Mouse (Mus musculus) forebrain, embryonic 16.5 days (tissue): Measurements from ENCODE around the gene Hdac7. TPM values are rescaled to one million over a fixed set of nuclear protein-coding genes. Genes with fewer than 3 reads are reported as not detected.

Experiments used
- ATAC-seq: fragments of 200-750 bp; cut with Nextera tagmentation; 2 replicates; pipeline ENCODE4 v1.8.0; 2017; ENCODE audit warnings: mild to moderate bottlenecking, moderate library complexity
- H3K27ac ChIP-seq: fragments of 300-500 bp; sonication (generic); 2 replicates; pipeline ENCODE4 v1.5.1; 2014; ENCODE audit warnings: low read length, control low read depth
- H3K27me3 ChIP-seq: fragments of 300-500 bp; sonication (generic); replicated peaks from 2 replicates; pipeline ENCODE4 v1.6.1; 2014; ENCODE audit warnings: low read length; ENCODE audit not compliant: control insufficient read depth, insufficient read depth
- H3K36me3 ChIP-seq: fragments of 300-500 bp; sonication (generic); 2 replicates; pipeline ENCODE4 v1.6.1; 2014; ENCODE audit not compliant: control insufficient read depth, insufficient read depth
- H3K4me1 ChIP-seq: fragments of 300-500 bp; sonication (generic); replicated peaks from 2 replicates; pipeline ENCODE4 v1.6.1; 2014; ENCODE audit warnings: low read length; ENCODE audit not compliant: control insufficient read depth, insufficient read depth
- H3K4me2 ChIP-seq: fragments of 300-500 bp; sonication (generic); 2 replicates; pipeline ENCODE4 v1.6.1; 2014; ENCODE audit warnings: mild to moderate bottlenecking, low read length, control low read depth
- H3K4me3 ChIP-seq: fragments of 300-500 bp; sonication (generic); replicated peaks from 2 replicates; pipeline ENCODE4 v1.5.1; 2014; ENCODE audit warnings: mild to moderate bottlenecking, low read length, control low read depth
- H3K9ac ChIP-seq: fragments of 300-500 bp; sonication (generic); replicated peaks from 2 replicates; pipeline ENCODE4 v1.6.1; 2014; ENCODE audit warnings: low read depth, low read length, control low read depth
- H3K9me3 ChIP-seq: fragments of 300-500 bp; sonication (generic); 2 replicates; pipeline ENCODE4 v1.6.1; 2016; ENCODE audit warnings: low read length; ENCODE audit not compliant: control insufficient read depth
- WGBS: fragments of 180-500 bp; shearing (Covaris S2); extraction: QIAGEN DNeasy Blood & Tissue Kit; methylation state at CpG from one replicate; pipeline ENCODE4 v1.1.7; 2014; 5-methylcytosine and 5-hydroxymethylcytosine counted together
- polyA plus RNA-seq: library from polyadenylated mRNA; unstranded; fragments of >200 nt; fragmentation: Nextera tagmentation; extraction: Ambion mirVana; gene quantifications from 2 replicates; pipeline ENCODE4 v1.2.1, GENCODE M21; 2015

Gene Hdac7
- polyA plus RNA-seq, 1 experiment from 2014 or later: 31.1 TPM

DNA sequence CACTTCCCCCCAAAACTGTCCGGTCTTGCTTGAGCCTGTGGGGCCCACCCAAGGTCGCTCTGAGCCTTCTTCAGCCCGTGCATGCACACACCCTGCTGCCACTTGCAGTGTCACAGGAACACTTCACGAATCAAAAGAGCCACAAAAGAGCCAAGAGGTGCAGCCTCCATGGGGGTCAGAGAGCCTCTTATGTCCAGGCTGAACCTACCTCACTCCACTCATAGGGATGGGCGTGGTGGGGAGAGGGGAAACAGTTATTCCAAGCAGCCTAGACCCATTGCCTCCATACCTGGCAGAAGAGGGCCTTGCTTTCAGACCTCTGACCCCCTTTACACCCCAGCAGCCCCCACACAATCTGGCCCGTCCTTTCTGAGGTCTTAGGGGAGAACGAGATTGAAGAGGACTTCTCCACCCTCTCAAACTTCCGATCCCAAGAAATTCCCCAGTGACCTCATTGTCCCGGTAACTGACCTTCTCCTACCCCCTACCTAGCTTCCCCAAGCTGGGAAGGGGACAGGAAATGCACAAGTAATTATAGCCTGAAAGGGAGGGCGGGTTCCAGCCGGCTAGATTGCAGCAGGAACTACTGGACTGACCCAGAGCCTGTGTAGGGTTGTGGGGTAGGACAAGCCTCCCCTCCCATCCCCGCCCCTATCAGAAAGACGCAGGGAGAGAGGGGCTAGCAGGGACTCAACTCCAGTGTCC, 79.1 kb downstream of the Hdac7 start:
- 48% methylated on average over 13 of the region's 13 CpGs for WGBS
- Histone ChIP-seq H3K27me3 (0 out of 2 replicates have a peak, but pooled peaks cover 5% of the 10 kb centered on the region), H3K36me3 (no peaks in the 10 kb centered on the region), H3K4me1 (peaks cover 26% of the 10 kb centered on the region), H3K9ac (no peak overlapping the region), H3K9me3 (no peaks in the 10 kb centered on the region), H3K4me3 (peak overlapping the region; percentile 11; the same call in 1 of the 2 replicates), H3K27ac (no peak overlapping the region), H3K4me2 (peak overlapping the region; percentile 26)
- no peak for ATAC-seq

DNA sequence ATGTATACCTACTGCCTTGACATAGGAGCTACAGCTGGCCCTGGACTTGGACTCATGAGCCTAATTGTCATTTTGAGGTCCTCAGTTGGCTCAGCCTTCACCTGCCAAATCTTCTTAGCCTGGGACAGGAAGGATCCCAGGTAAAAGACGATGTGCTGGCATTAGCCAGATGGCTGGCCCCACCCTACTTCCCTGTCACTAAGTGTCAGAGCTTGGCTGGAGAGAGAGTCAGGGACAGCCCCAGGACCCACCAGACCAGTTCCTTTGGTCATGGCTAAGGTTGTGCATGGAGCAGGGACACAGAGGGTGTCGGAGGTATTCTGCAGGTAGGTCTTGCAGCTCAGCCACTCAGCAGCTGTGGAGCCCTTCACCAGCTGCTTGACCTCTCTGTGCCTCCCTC, 79.8 kb downstream of the Hdac7 start:
- Histone ChIP-seq H3K9me3 (no peaks in the 10 kb centered on the region), H3K36me3 (no peaks in the 10 kb centered on the region), H3K4me1 (peaks cover 26% of the 10 kb centered on the region), H3K9ac (no peak overlapping the region), H3K27ac (no peak overlapping the region), H3K4me3 (no peak overlapping the region), H3K27me3 (0 out of 2 replicates have a peak, but pooled peaks cover under 1% of the 10 kb centered on the region), H3K4me2 (no peak overlapping the region)
- WGBS: 84% methylated on average over 2 of the region's 2 CpGs
- no peak for ATAC-seq

DNA sequence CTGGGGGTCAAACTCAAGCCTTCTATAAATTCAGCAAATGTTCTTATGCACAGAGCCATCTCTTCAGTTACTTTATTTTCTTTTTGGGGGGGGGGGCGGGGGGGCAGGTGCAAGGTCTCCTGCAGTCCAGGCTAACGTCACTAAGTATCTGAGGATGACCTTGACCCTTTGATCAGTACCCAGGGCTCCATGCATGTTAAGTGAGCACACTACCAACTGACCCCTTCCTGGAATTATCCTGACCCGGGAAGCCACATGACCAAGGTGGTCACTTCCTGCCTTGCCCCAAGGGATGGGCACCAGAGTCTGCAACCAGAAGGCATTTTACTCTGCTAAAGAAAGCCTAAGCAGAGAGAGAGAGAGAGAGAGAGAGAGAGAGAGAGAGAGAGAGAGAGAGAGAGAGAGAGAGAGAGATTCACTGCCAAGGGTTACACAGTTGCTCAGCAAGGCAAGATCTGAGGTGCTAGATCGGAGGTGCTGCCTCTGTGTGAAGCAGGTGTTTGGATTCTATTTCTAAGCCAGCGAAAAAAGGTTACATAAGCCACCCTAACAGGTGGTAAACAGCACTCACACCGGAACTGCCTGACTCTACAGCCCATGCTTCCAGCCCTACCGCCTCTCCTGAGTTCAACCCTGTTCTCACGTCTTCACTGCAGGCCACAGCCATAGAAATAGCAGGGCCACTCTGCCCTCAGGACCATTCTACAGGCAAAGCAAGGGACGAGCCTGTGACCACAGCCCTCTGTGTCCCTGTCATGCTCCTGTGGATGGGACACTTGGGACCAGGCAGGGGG, 80.8 kb downstream of the Hdac7 start:
- Histone ChIP-seq H3K27ac (no peak overlapping the region), H3K9ac (no peak overlapping the region), H3K4me3 (no peak overlapping the region), H3K4me1 (peaks cover 26% of the 10 kb centered on the region), H3K27me3 (no peaks in the 10 kb centered on the region), H3K4me2 (no peak overlapping the region), H3K36me3 (no peaks in the 10 kb centered on the region), H3K9me3 (no peaks in the 10 kb centered on the region)
- 70% methylated on average over 9 of the region's 9 CpGs for WGBS
- ATAC-seq: no peak

DNA sequence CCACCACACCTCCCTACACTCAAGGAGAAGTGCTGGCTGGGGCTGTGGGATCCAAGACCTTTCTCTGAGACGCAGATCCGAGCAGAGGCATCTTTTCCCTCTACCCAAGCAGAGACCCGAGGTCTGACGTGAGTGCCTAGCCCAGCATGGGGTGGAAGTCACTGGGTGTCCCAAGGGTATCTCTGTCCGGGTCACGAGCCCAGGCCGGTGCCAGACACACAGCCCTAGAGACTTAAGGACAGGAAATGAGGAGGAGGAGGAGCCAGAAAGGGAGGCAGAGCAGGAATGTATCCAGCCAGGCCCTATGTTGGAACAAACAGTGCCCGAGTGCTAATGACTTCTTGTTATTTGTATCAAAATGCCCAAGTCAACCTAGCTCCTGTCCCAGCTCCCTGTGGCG, 81.6 kb downstream of the Hdac7 start:
- H3K9ac ChIP-seq: no peak overlapping the region
- no peaks in the 10 kb centered on the region for H3K9me3 ChIP-seq
- ATAC-seq: no peak
- H3K4me1 ChIP-seq: peaks cover 20% of the 10 kb centered on the region
- no peaks in the 10 kb centered on the region for H3K36me3 ChIP-seq
- H3K4me3 ChIP-seq: no peak overlapping the region
- no peaks in the 10 kb centered on the region for H3K27me3 ChIP-seq
- H3K4me2 ChIP-seq: no peak overlapping the region
- WGBS: 74% methylated on average over 9 of the region's 9 CpGs
- H3K27ac ChIP-seq: no peak overlapping the region

DNA sequence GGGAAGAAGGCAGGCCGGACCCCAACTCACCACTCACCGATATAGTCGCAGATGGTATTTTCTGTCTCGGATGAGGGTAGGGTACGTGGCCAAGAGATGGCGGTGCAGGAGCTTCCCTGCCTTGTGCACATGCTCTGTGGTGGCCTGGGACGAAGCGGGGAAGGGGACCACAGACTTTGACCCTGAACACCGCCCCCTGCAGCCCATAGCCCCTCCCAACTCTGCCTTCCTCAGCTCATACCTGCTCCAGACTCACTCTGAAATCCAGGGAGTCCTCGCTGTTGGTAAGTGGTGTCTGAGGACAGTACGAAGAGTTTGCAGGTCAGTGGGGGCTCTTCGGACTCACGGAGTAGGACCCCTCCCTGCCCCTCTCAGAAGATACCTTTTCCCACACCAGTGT, 82.9 kb downstream of the Hdac7 start:
- no peak for ATAC-seq
- Histone ChIP-seq H3K9ac (no peak overlapping the region), H3K4me2 (no peak overlapping the region), H3K27me3 (no peaks in the 10 kb centered on the region), H3K9me3 (no peaks in the 10 kb centered on the region), H3K36me3 (no peaks in the 10 kb centered on the region), H3K27ac (no peak overlapping the region), H3K4me1 (peaks cover 8% of the 10 kb centered on the region), H3K4me3 (no peak overlapping the region)
- WGBS: 47% methylated on average over 13 of the region's 13 CpGs

DNA sequence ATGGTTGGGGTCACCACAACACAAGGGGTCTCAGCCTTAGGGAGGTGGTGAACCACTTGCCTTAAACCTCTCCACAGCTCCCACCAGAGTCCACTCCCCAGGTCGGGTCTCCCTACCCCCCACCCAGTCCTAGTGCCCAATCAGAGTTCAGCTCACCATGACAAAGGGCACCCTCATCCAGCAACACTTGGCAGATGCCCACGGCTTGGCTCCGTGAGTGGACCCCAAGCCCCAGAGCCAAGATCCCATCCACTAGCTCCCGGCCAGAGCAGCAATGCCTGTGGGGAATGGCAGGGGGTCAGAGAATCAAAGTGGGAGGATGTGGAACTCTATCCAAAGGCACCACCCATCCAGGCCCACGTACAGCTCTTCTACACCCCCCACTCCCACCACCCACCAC, 83.3 kb downstream of the Hdac7 start:
- no peak overlapping the region for H3K4me3 ChIP-seq
- H3K36me3 ChIP-seq: no peaks in the 10 kb centered on the region
- peaks cover 4% of the 10 kb centered on the region for H3K4me1 ChIP-seq
- WGBS: 58% methylated on average over 5 of the region's 5 CpGs
- no peaks in the 10 kb centered on the region for H3K9me3 ChIP-seq
- no peak for ATAC-seq
- no peak overlapping the region for H3K4me2 ChIP-seq
- no peaks in the 10 kb centered on the region for H3K27me3 ChIP-seq
- no peak overlapping the region for H3K9ac ChIP-seq
- H3K27ac ChIP-seq: no peak overlapping the region

DNA sequence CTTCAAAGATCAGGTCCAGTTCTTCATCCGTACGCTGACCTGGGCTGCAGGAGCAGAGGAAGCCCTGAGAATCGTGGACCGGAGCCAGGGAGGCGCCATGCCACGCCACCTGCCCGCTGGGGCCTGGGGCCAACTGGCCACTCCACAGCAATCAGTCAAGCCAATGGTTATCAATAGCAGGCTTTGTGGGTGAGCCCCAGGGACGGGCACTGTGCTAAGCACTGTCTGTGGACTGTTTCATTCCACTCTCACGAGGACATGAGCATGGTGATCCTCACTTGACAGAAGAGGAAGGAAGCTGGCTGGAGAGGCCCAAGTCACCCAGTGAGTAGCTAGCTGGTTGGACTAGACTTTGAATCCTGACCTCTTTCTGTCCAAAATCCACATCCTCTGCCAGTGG, 84.3 kb downstream of the Hdac7 start:
- Histone ChIP-seq H3K4me3 (no peak overlapping the region), H3K9me3 (no peaks in the 10 kb centered on the region), H3K4me1 (no peaks in the 10 kb centered on the region), H3K4me2 (no peak overlapping the region), H3K27ac (no peak overlapping the region), H3K27me3 (no peaks in the 10 kb centered on the region), H3K9ac (no peak overlapping the region), H3K36me3 (no peaks in the 10 kb centered on the region)
- 88% methylated on average over 9 of the region's 9 CpGs for WGBS
- ATAC-seq: no peak

DNA sequence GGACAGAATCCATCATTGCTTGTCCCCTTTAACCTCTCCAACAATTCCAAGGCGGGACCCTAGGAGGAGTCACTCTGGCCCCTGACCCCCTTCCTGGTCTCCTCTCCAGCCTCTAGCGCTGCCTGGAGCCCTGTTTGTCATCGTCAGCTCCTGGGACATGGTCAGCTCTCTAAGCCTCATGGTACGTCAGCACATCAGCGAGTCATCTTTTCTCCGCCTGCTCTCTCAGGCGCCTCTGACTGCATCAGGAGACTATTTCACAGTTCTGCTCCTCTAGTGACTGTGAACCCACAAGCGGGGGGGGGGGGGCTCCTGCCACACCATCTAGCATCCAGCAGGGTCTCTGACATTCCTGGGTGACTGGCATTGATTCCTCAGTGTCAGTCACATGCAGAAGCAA, 88.9 kb downstream of the Hdac7 start:
- Histone ChIP-seq H3K4me1 (peaks cover 6% of the 10 kb centered on the region), H3K27ac (no peak overlapping the region), H3K9me3 (no peaks in the 10 kb centered on the region), H3K4me2 (no peak overlapping the region), H3K9ac (no peak overlapping the region), H3K36me3 (no peaks in the 10 kb centered on the region), H3K4me3 (no peak overlapping the region), H3K27me3 (no peaks in the 10 kb centered on the region)
- 60% methylated on average over 8 of the region's 8 CpGs for WGBS
- no peak for ATAC-seq

DNA sequence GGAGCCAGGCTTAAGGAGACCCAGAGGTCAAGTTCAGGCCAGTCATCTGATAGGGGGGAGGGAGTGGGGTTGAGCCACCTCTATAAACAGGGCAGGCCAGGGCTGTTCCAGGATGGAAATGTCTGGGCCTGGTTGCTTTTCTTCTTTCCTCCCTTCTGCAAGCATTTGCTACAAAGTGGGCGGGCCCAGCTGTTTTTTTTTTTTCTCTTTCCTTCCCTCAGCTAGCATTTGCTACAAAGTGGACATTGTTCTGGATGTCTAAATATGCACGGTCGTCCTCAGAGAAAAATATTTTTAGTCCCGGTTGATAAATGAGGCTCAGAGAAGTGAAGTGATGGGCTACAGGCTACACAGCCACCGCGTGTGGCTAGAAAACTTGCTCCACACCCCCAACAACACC, 89.8 kb downstream of the Hdac7 start:
- Histone ChIP-seq H3K9ac (no peak overlapping the region), H3K4me3 (no peak overlapping the region), H3K4me2 (no peak overlapping the region), H3K27me3 (no peaks in the 10 kb centered on the region), H3K27ac (no peak overlapping the region), H3K4me1 (peaks cover 11% of the 10 kb centered on the region), H3K9me3 (no peaks in the 10 kb centered on the region), H3K36me3 (no peaks in the 10 kb centered on the region)
- no peak for ATAC-seq
- WGBS: 46% methylated on average over 6 of the region's 6 CpGs
